Mouse (Mus musculus) MEL (cell line): ENCODE results near the gene Tex22. TPM values are rescaled to one million over a fixed set of nuclear protein-coding genes. Genes with fewer than 3 reads are reported as not detected.

Experiments used
- DNase-seq: peaks from one replicate; pipeline ENCODE4 v3.0.0; 2011; ENCODE audit warnings: low read depth, low spot score
- H3K27ac ChIP-seq: 2 replicates; pipeline ENCODE4 v1.5.1; 2012; ENCODE audit warnings: low read depth, mild to moderate bottlenecking, control low read depth, low read length, moderate library complexity; ENCODE audit not compliant: control insufficient read depth
- H3K27me3 ChIP-seq, 2 experiments: fragments of 150-350 bp in 1 of 2; sonication (generic) in 1 of 2; 2 replicates each; pipeline ENCODE4 v1.6.1; 2012; ENCODE audit warnings: low read length in 2 of 2, mild to moderate bottlenecking in 2 of 2, improper control_type of control experiment in 1 of 2, moderate library complexity in 1 of 2; ENCODE audit not compliant: insufficient read depth in 2 of 2, control insufficient read depth in 1 of 2
- H3K36me3 ChIP-seq, 2 experiments: 2 replicates each; pipeline ENCODE4 v1.6.1; 2012 to 2014; ENCODE audit warnings: low read length in 2 of 2, improper control_type of control experiment in 1 of 2, inconsistent platforms in 1 of 2, mild to moderate bottlenecking in 1 of 2; ENCODE audit not compliant: insufficient read depth in 2 of 2, control insufficient read depth in 1 of 2
- H3K4me1 ChIP-seq, 2 experiments: fragments of 150-350 bp in 1 of 2; sonication (generic) in 1 of 2; 2 replicates each; pipeline ENCODE4 v1.6.1; 2012; ENCODE audit warnings: low read length in 2 of 2, improper control_type of control experiment in 1 of 2, mild to moderate bottlenecking in 1 of 2; ENCODE audit not compliant: insufficient read depth in 2 of 2, control insufficient read depth in 1 of 2
- H3K4me3 ChIP-seq, 2 experiments: fragments of 150-350 bp in 1 of 2; sonication (generic) in 1 of 2; 2 replicates each; pipeline ENCODE4 v1.5.1; 2012; ENCODE audit warnings: low read depth in 2 of 2, low read length in 2 of 2, mild to moderate bottlenecking in 2 of 2, moderate library complexity in 2 of 2, control low read depth in 1 of 2, improper control_type of control experiment in 1 of 2; ENCODE audit not compliant: control insufficient read depth in 1 of 2, insufficient read depth in 1 of 2
- H3K79me2 ChIP-seq: 2 replicates; pipeline ENCODE4 v1.6.1; 2012; ENCODE audit warnings: mild to moderate bottlenecking, low read length, moderate library complexity; ENCODE audit not compliant: control insufficient read depth, poor library complexity, insufficient read depth
- H3K9ac ChIP-seq: 2 replicates; pipeline ENCODE4 v1.6.1; 2012; ENCODE audit warnings: low read depth, mild to moderate bottlenecking, control low read depth, low read length, moderate library complexity; ENCODE audit not compliant: control insufficient read depth, poor library complexity, severe bottlenecking
- H3K9me3 ChIP-seq: fragments of 150-350 bp; sonication (generic); replicated peaks from 2 replicates; pipeline ENCODE4 v1.6.1; 2012; ENCODE audit warnings: mild to moderate bottlenecking, low read length, improper control_type of control experiment, moderate library complexity; ENCODE audit not compliant: insufficient read depth
- BHLHE40 ChIP-seq: IDR thresholded peaks from 2 replicates; pipeline ENCODE4 v1.6.1; 2012; ENCODE audit warnings: low read depth, mild to moderate bottlenecking, inconsistent platforms, low read length, improper control_type of control experiment, borderline replicate concordance
- CHD2 ChIP-seq: IDR thresholded peaks from 2 replicates; pipeline ENCODE4 v1.6.1; 2011; ENCODE audit warnings: low read length, improper control_type of control experiment
- CTCF ChIP-seq, 3 experiments: IDR thresholded peaks in 2 of 3; conservative IDR thresholded peaks in 1 of 3; 2 replicates each; pipeline ENCODE4 v1.5.1; 2011 to 2012; ENCODE audit warnings: low read length in 3 of 3, low read depth in 2 of 3, mild to moderate bottlenecking in 2 of 3, improper control_type of control experiment in 1 of 3, inconsistent platforms in 1 of 3, mixed read lengths in 1 of 3, moderate library complexity in 1 of 3; ENCODE audit not compliant: control insufficient read depth in 1 of 3, insufficient read depth in 1 of 3, poor library complexity in 1 of 3, severe bottlenecking in 1 of 3
- E2F4 ChIP-seq: IDR thresholded peaks from 2 replicates; pipeline ENCODE4 v1.6.1; 2011; ENCODE audit warnings: low read depth, low read length, improper control_type of control experiment, borderline replicate concordance
- ETS1 ChIP-seq: IDR thresholded peaks from 2 replicates; pipeline ENCODE4 v1.6.1; 2012; ENCODE audit warnings: low read depth, mild to moderate bottlenecking, inconsistent platforms, low read length, improper control_type of control experiment, moderate library complexity
- GABPA ChIP-seq: IDR thresholded peaks from 2 replicates; pipeline ENCODE4 v1.6.1; 2012; ENCODE audit warnings: low read depth, mild to moderate bottlenecking, inconsistent platforms, low read length, improper control_type of control experiment, moderate library complexity
- GATA1 ChIP-seq: IDR thresholded peaks from 2 replicates; pipeline ENCODE4 v1.6.1; 2011; ENCODE audit warnings: low read depth, low read length, improper control_type of control experiment
- HCFC1 ChIP-seq: IDR thresholded peaks from 2 replicates; pipeline ENCODE4 v1.6.1; 2012; ENCODE audit warnings: low read depth, mild to moderate bottlenecking, inconsistent platforms, low read length, improper control_type of control experiment, moderate library complexity
- KAT2A ChIP-seq: conservative IDR thresholded peaks from 2 replicates; pipeline ENCODE4 v1.6.1; 2012; ENCODE audit warnings: low read depth, low read length, improper control_type of control experiment, inconsistent platforms
- MAFK ChIP-seq: IDR thresholded peaks from 2 replicates; pipeline ENCODE4 v1.6.1; 2011; ENCODE audit warnings: low read depth, mild to moderate bottlenecking, low read length, improper control_type of control experiment, borderline replicate concordance
- MEF2A ChIP-seq: IDR thresholded peaks from 2 replicates; pipeline ENCODE4 v1.6.1; 2014; ENCODE audit warnings: low read depth, mild to moderate bottlenecking, inconsistent platforms, low read length, improper control_type of control experiment; ENCODE audit not compliant: poor library complexity, insufficient replicate concordance, severe bottlenecking; ENCODE audit errors: extremely low read depth
- MXI1 ChIP-seq: IDR thresholded peaks from 2 replicates; pipeline ENCODE4 v1.6.1; 2011; ENCODE audit warnings: mild to moderate bottlenecking, low read depth, low read length, improper control_type of control experiment
- MYB ChIP-seq: IDR thresholded peaks from 2 replicates; pipeline ENCODE4 v1.6.1; 2011; ENCODE audit warnings: mild to moderate bottlenecking, low read depth, low read length, improper control_type of control experiment
- NELFE ChIP-seq: IDR thresholded peaks from 2 replicates; pipeline ENCODE4 v1.6.1; 2011; ENCODE audit warnings: low read depth, low read length, improper control_type of control experiment
- POLR2A ChIP-seq, 2 experiments: IDR thresholded peaks; 2 replicates each; pipeline ENCODE4 v1.6.1; 2011 to 2012; ENCODE audit warnings: low read length in 2 of 2, mild to moderate bottlenecking in 2 of 2, control low read depth in 1 of 2, improper control_type of control experiment in 1 of 2, low read depth in 1 of 2, moderate library complexity in 1 of 2; ENCODE audit not compliant: control insufficient read depth in 1 of 2, insufficient read depth in 1 of 2, poor library complexity in 1 of 2
- POLR2AphosphoS2 ChIP-seq: IDR thresholded peaks from 2 replicates; pipeline ENCODE4 v1.6.1; 2011; ENCODE audit warnings: low read length, improper control_type of control experiment
- POLR2AphosphoS5 ChIP-seq: IDR thresholded peaks from 2 replicates; pipeline ENCODE4 v1.6.1; 2012; ENCODE audit warnings: low read depth, borderline replicate concordance, mild to moderate bottlenecking, inconsistent platforms, low read length, moderate library complexity, mixed read lengths
- RAD21 ChIP-seq: IDR thresholded peaks from 2 replicates; pipeline ENCODE4 v1.6.1; 2011; ENCODE audit warnings: mild to moderate bottlenecking, low read depth, low read length, improper control_type of control experiment
- RCOR1 ChIP-seq: IDR thresholded peaks from 2 replicates; pipeline ENCODE4 v1.6.1; 2012; ENCODE audit warnings: low read depth, mild to moderate bottlenecking, inconsistent platforms, low read length, improper control_type of control experiment
- SIN3A ChIP-seq: IDR thresholded peaks from 2 replicates; pipeline ENCODE4 v1.6.1; 2012; ENCODE audit warnings: low read length, improper control_type of control experiment, inconsistent platforms
- SMC3 ChIP-seq: IDR thresholded peaks from 2 replicates; pipeline ENCODE4 v1.6.1; 2011; ENCODE audit warnings: low read depth, low read length, improper control_type of control experiment
- TAL1 ChIP-seq: IDR thresholded peaks from 2 replicates; pipeline ENCODE4 v1.6.1; 2012; ENCODE audit warnings: mild to moderate bottlenecking, inconsistent platforms, low read length, moderate library complexity, mixed read lengths
- TBP ChIP-seq: IDR thresholded peaks from 2 replicates; pipeline ENCODE4 v1.8.0; 2011; ENCODE audit warnings: low read depth, low read length, improper control_type of control experiment
- USF1 ChIP-seq: IDR thresholded peaks from 2 replicates; pipeline ENCODE4 v1.6.1; 2014; ENCODE audit warnings: low read depth, mild to moderate bottlenecking, inconsistent platforms, low read length, improper control_type of control experiment, moderate library complexity
- USF2 ChIP-seq, 2 experiments: IDR thresholded peaks; 2 replicates each; pipeline ENCODE4 v1.6.1; 2011 to 2012; ENCODE audit warnings: improper control_type of control experiment in 2 of 2, low read length in 2 of 2, borderline replicate concordance in 1 of 2, inconsistent platforms in 1 of 2, low read depth in 1 of 2, mild to moderate bottlenecking in 1 of 2; ENCODE audit not compliant: insufficient read depth in 1 of 2
- ZC3H11A ChIP-seq: IDR thresholded peaks from 2 replicates; pipeline ENCODE4 v1.6.1; 2012; ENCODE audit warnings: low read depth, mild to moderate bottlenecking, inconsistent platforms, low read length, improper control_type of control experiment
- ZMIZ1 ChIP-seq: IDR thresholded peaks from 2 replicates; pipeline ENCODE4 v1.6.1; 2012; ENCODE audit warnings: low read depth, mild to moderate bottlenecking, inconsistent platforms, low read length, improper control_type of control experiment, moderate library complexity
- polyA plus RNA-seq, 2 experiments: library from polyadenylated mRNA; stranded (reverse) in 1 of 2; unstranded in 1 of 2; fragments of >175 nt in 1 of 2; fragments of >200 nt in 1 of 2; gene quantifications; 2 replicates each; pipeline versions ENCODE4 v1.2.1 to v1.2.4; 2012; ENCODE audit warnings: low replicate concordance in 2 of 2, low read depth in 1 of 2; ENCODE audit not compliant: insufficient read length in 2 of 2, insufficient read depth in 1 of 2, missing spikeins in 1 of 2
- total RNA-seq: library from RNA; depleted of rRNA; stranded (reverse); fragments of 300-350 nt; gene quantifications from 2 replicates; pipeline ENCODE4 v1.2.3, GENCODE M21; 2012

Tex22 gene
- total and polyA plus RNA-seq, 3 experiments = 0.43 to 0.65 TPM; not detected in 1

- no peaks in the 10 kb centered on the region for H3K27me3 ChIP-seq
- no peak overlapping the region for H3K27ac ChIP-seq
- H3K4me3 ChIP-seq = no peak overlapping the region
- peaks cover 0 to 56% of the 10 kb centered on the region in 2 experiments; a peak in 2 of 4 replicates for H3K36me3 ChIP-seq
- TF ChIP-seq CTCF (IDR thresholded peaks at IDR 0.05 in 2 of 3, conservative IDR thresholded peaks at IDR 0.05 in 1 of 3; ENCODE audit: control insufficient read depth in 1 of 3, insufficient read depth in 1 of 3, low read depth in 2 of 3, low read length in 3 of 3, poor library complexity in 1 of 3, severe bottlenecking in 1 of 3) (peak in 1 of 3 experiments; percentile 1; a peak in 1 of 6 replicates), POLR2AphosphoS2 (peak; percentile 39; the same call in 1 of the 2 replicates), RCOR1 (no peak)
- peaks cover 13% of the 10 kb centered on the region for H3K79me2 ChIP-seq
- no peak for DNase-seq
- H3K4me1 ChIP-seq = no peaks in the 10 kb centered on the region
- no peaks in the 10 kb centered on the region for H3K9me3 ChIP-seq
- no peak overlapping the region for H3K9ac ChIP-seq
These were observed 40.7 kb downstream of the Tex22 start for GRCm38 (mm10) chr12:113114856-113115538.

- no peaks in the 10 kb centered on the region for H3K27me3 ChIP-seq
- DNase-seq = peak; percentile 90
- no peak overlapping the region for H3K27ac ChIP-seq
- H3K36me3 ChIP-seq = peaks cover 0 to 68% of the 10 kb centered on the region in 2 experiments; a peak in 2 of 4 replicates
- H3K4me1 ChIP-seq = no peaks in the 10 kb centered on the region
- H3K4me3 ChIP-seq = no peak overlapping the region
- H3K9ac ChIP-seq = no peak overlapping the region
- no peaks in the 10 kb centered on the region for H3K9me3 ChIP-seq
- no peaks in the 10 kb centered on the region for H3K79me2 ChIP-seq
- TF ChIP-seq GATA1 = 0 out of 2 replicates have a peak, but pooled peaks have one; percentile 19
- no peak for TF ChIP-seq POLR2AphosphoS2
- TF ChIP-seq E2F4 = peak; percentile 26; the same call in 1 of the 2 replicates
- no peak for TF ChIP-seq CHD2
- no peak; the same call in 1 of the 2 replicates for TF ChIP-seq MXI1
- TF ChIP-seq USF2 (IDR thresholded peaks at IDR 0.05; ENCODE audit: borderline replicate concordance in 1 of 2, insufficient read depth in 1 of 2, low read depth in 1 of 2, low read length in 2 of 2) = no peak
- 0 out of 2 replicates have a peak, but pooled peaks have one; percentile 19 for TF ChIP-seq ZMIZ1
- TF ChIP-seq RAD21 = peak; percentile 53
- TF ChIP-seq USF1 = no peak
- no peak for TF ChIP-seq ETS1
- no peak for TF ChIP-seq GABPA
- no peak for TF ChIP-seq NELFE
- peak in 1 of 2 experiments; percentile 11; a peak in 1 of 4 replicates for TF ChIP-seq POLR2A (IDR thresholded peaks at IDR 0.05; ENCODE audit: control insufficient read depth in 1 of 2, insufficient read depth in 1 of 2, low read depth in 1 of 2, low read length in 2 of 2, poor library complexity in 1 of 2)
- no peak for TF ChIP-seq TBP
- peak; percentile 44; the same call in 1 of the 2 replicates for TF ChIP-seq SIN3A
- no peak for TF ChIP-seq POLR2AphosphoS5
- TF ChIP-seq HCFC1 = 0 out of 2 replicates have a peak, but pooled peaks have one; percentile 24
- TF ChIP-seq MEF2A = no peak
- peak; percentile 81 for TF ChIP-seq SMC3
- TF ChIP-seq ZC3H11A = peak; percentile 43
- peak; percentile 66 for TF ChIP-seq BHLHE40
- TF ChIP-seq MAFK = no peak
- no peak; the same call in 1 of the 2 replicates for TF ChIP-seq KAT2A
- TF ChIP-seq MYB = no peak
- TF ChIP-seq TAL1 = no peak
- no peak for TF ChIP-seq RCOR1
These were observed 45.5 kb downstream of the Tex22 start for GRCm38 (mm10) chr12:113119516-113120410.
